Mouse (Mus musculus) liver, postnatal 0 days (tissue): ENCODE data around the gene Pard3b.

ENCODE experiments used
- CTCF ChIP-seq: sonication (generic); IDR thresholded peaks from 2 replicates; pipeline ENCODE4 v1.5.1; 2016; ENCODE audit warnings: antibody characterized with exemption, low read depth
- EP300 ChIP-seq: IDR thresholded peaks from 2 replicates; pipeline ENCODE4 v1.6.1; 2016; ENCODE audit warnings: antibody characterized with exemption, low read depth, mild to moderate bottlenecking

DNA sequence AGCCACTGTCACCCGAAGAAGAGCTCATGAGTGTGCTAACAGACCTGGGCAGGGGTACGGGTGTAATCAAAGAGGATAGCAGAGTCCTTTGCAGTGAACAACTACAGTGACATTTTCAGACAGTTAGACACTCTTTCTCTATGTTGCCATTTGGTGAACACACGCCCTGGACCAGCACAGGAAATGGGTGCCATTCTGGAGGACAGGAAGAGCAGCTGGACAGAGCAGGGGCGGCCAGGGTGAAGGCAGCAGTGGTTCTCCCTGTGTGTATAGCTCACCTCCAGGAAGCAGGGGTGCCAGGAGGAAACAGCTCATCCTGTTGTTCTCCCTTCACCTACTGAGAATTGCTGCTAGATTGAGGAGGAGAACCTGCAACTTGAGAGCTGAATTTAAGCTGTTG lies 773.4 kb downstream of the Pard3b start:
- no peak for TF ChIP-seq CTCF
- no peak for TF ChIP-seq EP300
